Mouse (Mus musculus) effector memory CD4-positive, alpha-beta T cell, adult 5 months (primary cell): ENCODE data around the gene Tmem45b. TPM values are rescaled to one million over a fixed set of nuclear protein-coding genes. Genes with fewer than 3 reads are reported as not detected.

Experiments
- polyA plus RNA-seq: library from polyadenylated mRNA; unstranded; fragments of 100-300 nt; shearing (Covaris generic); gene quantifications from one replicate; pipeline ENCODE4 v1.2.1, GENCODE M21; 2017

The Tmem45b gene
- polyA plus RNA-seq = not detected

DNA sequence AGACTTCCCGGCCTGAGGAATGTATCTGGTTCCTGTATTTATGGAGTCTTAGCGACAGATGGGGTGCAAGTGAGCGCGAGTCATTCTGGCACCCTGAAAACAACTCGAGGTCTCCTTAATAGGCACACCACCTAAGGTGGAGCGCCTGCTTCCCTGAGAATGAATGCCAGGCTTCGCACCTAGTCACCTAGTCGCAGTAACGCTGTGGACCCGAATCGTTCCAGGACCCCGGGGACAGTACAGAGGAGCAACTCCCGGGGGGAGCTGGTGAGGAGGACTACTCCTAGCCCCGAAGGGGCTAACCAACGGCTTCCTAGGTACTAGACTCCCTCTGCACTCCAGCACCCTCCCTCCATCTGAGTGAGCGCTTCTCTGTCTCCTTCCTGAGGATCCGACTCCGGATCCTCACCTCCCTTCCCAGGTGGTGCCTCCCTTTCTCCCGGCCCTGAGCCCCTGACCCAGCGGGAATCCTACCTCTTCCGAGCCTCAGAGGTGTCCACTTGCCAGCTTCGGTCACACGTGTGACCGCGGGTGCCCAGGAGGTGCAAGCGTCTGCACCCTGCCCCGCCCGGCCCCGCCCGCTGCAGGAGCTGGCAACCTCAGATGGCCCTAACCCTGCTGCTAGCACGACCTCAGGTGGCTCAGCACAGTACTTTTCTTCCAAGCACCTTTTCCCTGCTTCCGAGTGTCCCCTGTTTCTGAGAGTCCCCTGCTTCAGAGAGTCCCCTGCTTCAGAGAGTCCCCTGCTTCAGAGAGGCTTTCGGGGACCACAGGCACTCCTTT, at the start of gene Tmem45b:
Gene Tmem45b, minus strand, starts transcription at position 771 of the 783 bp plus-strand sequence.

DNA sequence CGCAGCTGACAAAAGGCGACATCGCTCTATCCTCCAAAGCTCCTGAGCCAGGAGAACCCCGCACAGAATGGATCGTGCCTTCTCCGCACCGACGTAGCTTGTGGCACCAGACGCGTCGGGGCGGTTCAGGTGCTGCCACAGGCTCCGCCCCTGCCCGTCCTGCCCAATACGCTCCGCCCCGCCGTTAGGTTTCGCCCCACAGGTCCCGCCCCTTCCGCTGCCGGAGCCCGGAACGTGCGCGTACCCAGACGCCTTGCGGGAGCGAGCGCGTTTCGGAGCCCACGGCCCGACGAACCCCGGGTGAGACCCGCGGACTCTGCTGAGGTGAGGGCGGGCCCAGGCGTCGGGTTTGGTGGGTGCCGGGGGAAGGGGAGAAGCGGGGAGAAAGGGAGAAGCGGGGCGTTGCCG, 78.3 kb downstream of the Tmem45b start, which contains the start of gene Nfrkb:
Gene Nfrkb, plus strand, starts transcription at position 246 of the 408 bp plus-strand sequence.

Other genes starting within 250 kb of the Tmem45b start
- 18.2 TPM for gene Prdm10, start 183.9 kb downstream of the Tmem45b start, polyA plus RNA-seq
- 33.8 TPM for gene Nfrkb, start 78.3 kb downstream of the Tmem45b start, polyA plus RNA-seq